Mouse (Mus musculus) lung, adult 2 months (tissue): Measurements from ENCODE around the gene G0s2. TPM values are rescaled to one million over a fixed set of nuclear protein-coding genes. Genes with fewer than 3 reads are reported as not detected.
"Not testable (repeated sequence)": the region's sequence is repeated elsewhere in the genome, so short reads cannot be mapped to it uniquely, and the experiment has no call there.

Experiments used
- DNase-seq: peaks from one replicate; pipeline ENCODE4 v3.0.0; 2022
- H3K4me1 ChIP-seq: fragments of 200-500 bp; 2 replicates; pipeline ENCODE4 v1.6.1; 2011; ENCODE audit warnings: low read length; ENCODE audit not compliant: control insufficient read depth, insufficient read depth
- H3K4me3 ChIP-seq: fragments of 200-500 bp; replicated peaks from 2 replicates; pipeline ENCODE3; 2011; ENCODE audit warnings: low read depth, mild to moderate bottlenecking, control low read depth, low read length; ENCODE audit errors: extremely low read depth
- CTCF ChIP-seq: fragments of 200-500 bp; IDR thresholded peaks from 2 replicates; pipeline ENCODE4 v1.5.1; 2011; ENCODE audit warnings: mild to moderate bottlenecking, low read length, control low read depth; ENCODE audit not compliant: insufficient read depth
- POLR2A ChIP-seq: fragments of 200-500 bp; IDR thresholded peaks from 2 replicates; pipeline ENCODE4 v1.6.1; 2011; ENCODE audit warnings: low read depth, mild to moderate bottlenecking, control low read depth, low read length, borderline replicate concordance; ENCODE audit errors: extremely low read depth
- WGBS: fragments of 180-500 bp; shearing (Covaris S2); methylation state at CpG from one replicate; pipeline ENCODE4 v1.1.7; 2018; 5-methylcytosine and 5-hydroxymethylcytosine counted together
- polyA plus RNA-seq: library from polyadenylated mRNA; depleted of rRNA; stranded (reverse); fragments of >200 nt; gene quantifications from 2 replicates; pipeline ENCODE4 v1.2.3, GENCODE M21; 2012

The G0s2 gene
- polyA plus RNA-seq, 1 experiment = 180 TPM

DNA sequence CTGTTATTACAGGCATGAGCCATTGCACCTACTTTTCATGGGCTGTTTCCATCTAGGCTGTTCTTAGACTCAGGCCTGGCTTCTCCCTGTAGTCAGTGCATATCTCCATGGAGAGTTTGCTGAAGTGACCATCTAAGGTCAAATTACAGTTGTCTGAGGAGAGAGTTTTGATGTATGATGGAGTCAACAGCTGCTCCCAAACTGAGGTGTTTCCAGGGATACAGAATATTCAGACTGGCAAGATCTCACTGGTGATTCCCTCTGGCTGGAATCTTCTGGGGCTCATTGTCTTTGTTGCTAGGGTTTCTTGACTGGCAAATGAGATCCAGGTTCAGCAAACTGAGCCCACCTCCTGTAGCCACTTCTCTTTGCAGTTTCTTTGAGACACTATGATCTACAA is 17.7 kb upstream of the G0s2 start:
- no peak overlapping the region for H3K4me3 ChIP-seq
- H3K4me1 ChIP-seq = no peaks in the 10 kb centered on the region
- no peak for DNase-seq
- TF ChIP-seq CTCF = no peak

DNA sequence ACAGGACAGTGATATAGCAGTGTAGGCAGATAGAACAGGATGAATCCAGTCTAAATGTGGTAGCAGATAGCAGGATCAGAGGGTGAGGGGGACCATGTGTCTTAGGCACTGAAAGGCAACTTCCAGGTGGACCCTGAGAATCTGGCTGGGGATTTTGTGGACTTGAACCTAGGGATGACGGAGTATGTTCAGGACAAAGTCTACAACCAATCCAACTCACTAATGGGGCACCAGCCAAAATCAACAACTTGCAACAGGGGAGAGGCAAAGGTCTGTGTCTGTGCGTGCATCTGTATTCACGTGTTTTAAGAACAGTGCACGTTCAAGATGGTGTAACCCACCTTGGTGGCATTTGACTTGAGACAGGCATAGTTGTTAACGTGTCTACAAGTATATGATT is 16.9 kb upstream of the G0s2 start:
- Histone ChIP-seq H3K4me1 (no peaks in the 10 kb centered on the region), H3K4me3 (no peak overlapping the region)
- WGBS = 89% methylated on average over 5 of the region's 5 CpGs
- DNase-seq = no peak
- TF ChIP-seq POLR2A = no peak
- no peak for TF ChIP-seq CTCF

- no peaks in the 10 kb centered on the region for H3K4me1 ChIP-seq
- H3K4me3 ChIP-seq = no peak overlapping the region
- WGBS = 90% methylated on average over 3 of the region's 3 CpGs
- TF ChIP-seq CTCF = no peak
- TF ChIP-seq POLR2A = no peak
- no peak for DNase-seq
Measured at GRCm38 (mm10) chr1:193289076-193289475, 16.1 kb upstream of the G0s2 start.

DNA sequence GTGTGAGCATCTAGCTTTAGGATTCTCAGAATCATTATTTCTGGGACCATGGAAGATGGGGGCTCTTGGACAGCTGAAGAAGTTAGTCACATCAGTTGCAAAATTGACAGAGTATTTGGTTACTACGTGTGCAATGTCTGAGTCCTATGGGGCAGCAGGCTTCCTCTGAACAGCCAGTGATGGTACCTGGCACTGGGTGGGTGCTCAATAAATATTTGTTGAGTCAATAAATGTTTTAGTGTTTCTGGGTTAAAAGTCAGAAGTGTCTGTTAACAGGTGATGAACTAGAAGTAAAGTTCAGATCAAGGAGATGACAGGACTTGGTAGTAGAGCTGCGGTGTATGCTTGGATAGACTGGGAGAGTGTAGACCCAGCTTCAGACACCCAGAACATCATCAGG is 14.6 kb upstream of the G0s2 start:
- Histone ChIP-seq H3K4me3 (no peak overlapping the region), H3K4me1 (no peaks in the 10 kb centered on the region)
- 74% methylated on average over 2 of the region's 2 CpGs for WGBS
- TF ChIP-seq CTCF = no peak
- TF ChIP-seq POLR2A = no peak
- DNase-seq = no peak

- not testable (repeated sequence) for H3K4me3 ChIP-seq, H3K4me1 ChIP-seq, DNase-seq
- 61% methylated on average over 3 of the region's 3 CpGs for WGBS
Measured at GRCm38 (mm10) chr1:193285766-193286325, 12.8 kb upstream of the G0s2 start.

- no peaks in the 10 kb centered on the region for H3K4me1 ChIP-seq
- no peak for TF ChIP-seq CTCF
- TF ChIP-seq POLR2A = no peak
- WGBS = 78% methylated on average over 7 of the region's 7 CpGs
- no peak for DNase-seq
- H3K4me3 ChIP-seq = no peak overlapping the region
Measured at GRCm38 (mm10) chr1:193284228-193284779, 11.3 kb upstream of the G0s2 start.

GRCm38 (mm10) chr1:193281344-193281743 is 8.3 kb upstream of the G0s2 start:
- TF ChIP-seq CTCF (no peak), POLR2A (no peak)
- no peak for DNase-seq
- Histone ChIP-seq H3K4me1 (no peaks in the 10 kb centered on the region), H3K4me3 (no peak overlapping the region)
- WGBS = 84% methylated on average over 2 of the region's 2 CpGs

DNA sequence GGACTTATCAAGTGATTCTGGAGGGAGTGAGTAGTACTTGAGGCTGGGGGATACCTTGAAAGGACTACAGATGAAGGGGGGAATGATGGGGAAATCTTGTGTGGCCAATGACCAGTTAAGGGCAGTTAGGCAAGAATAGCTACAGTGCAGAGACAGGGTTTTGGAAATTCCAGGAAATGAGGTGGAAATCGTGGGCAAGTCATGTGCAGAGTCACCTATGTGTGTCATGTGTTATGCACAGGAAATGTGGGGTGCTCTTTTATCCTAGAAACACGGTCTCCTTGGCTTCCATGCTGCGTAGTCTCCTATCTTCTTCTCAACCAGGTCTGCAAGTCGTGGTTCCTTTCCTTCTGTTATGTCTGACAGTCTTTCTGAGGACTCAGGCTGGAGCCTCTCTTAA is 6.5 kb upstream of the G0s2 start:
- DNase-seq = no peak
- 69% methylated on average over 4 of the region's 4 CpGs for WGBS
- no peak for TF ChIP-seq CTCF
- TF ChIP-seq POLR2A = no peak
- H3K4me3 ChIP-seq = no peak overlapping the region
- no peaks in the 10 kb centered on the region for H3K4me1 ChIP-seq

GRCm38 (mm10) chr1:193278414-193279045 is 5.5 kb upstream of the G0s2 start:
- 53% methylated on average over 6 of the region's 6 CpGs for WGBS
- no peak for DNase-seq
- Histone ChIP-seq H3K4me3 (no peak overlapping the region), H3K4me1 (no peaks in the 10 kb centered on the region)
- no peak for TF ChIP-seq CTCF
- TF ChIP-seq POLR2A = no peak

GRCm38 (mm10) chr1:193274407-193275071 is 1.5 kb upstream of the G0s2 start:
- no peak for DNase-seq
- WGBS = 70% methylated on average over 8 of the region's 8 CpGs

More at GRCm38 (mm10) chr1:193274407-193275071, 1.5 kb upstream of the G0s2 start:
- no peak for TF ChIP-seq CTCF
- TF ChIP-seq POLR2A = no peak
- Histone ChIP-seq H3K4me3 (no peak overlapping the region), H3K4me1 (no peaks in the 10 kb centered on the region; the same call in 1 of the 2 replicates)
